Mouse (Mus musculus) left cerebral cortex, adult 11 months (tissue): Measurements from ENCODE around the gene Ap2s1.

ENCODE experiments used
- DNase-seq: peaks from one replicate; pipeline ENCODE4 v3.0.0; 2022; ENCODE audit warnings: low spot score

The Ap2s1 gene

GRCm38 (mm10) chr7:16752016-16752415, 13.8 kb downstream of the Ap2s1 start:
- DNase-seq: no peak

- no peak for DNase-seq
These were observed 17.3 kb downstream of the Ap2s1 start for GRCm38 (mm10) chr7:16755362-16756017.

- DNase-seq: no peak
These were observed 20.8 kb downstream of the Ap2s1 start for GRCm38 (mm10) chr7:16758872-16759574.

- no peak for DNase-seq
These were observed 22.1 kb downstream of the Ap2s1 start for GRCm38 (mm10) chr7:16760292-16760691.

- no peak for DNase-seq
These were observed 22.8 kb downstream of the Ap2s1 start for GRCm38 (mm10) chr7:16761005-16761481.

- DNase-seq: no peak
These were observed 23.4 kb downstream of the Ap2s1 start for GRCm38 (mm10) chr7:16761630-16762029.

- DNase-seq: no peak
These were observed 25.4 kb downstream of the Ap2s1 start for GRCm38 (mm10) chr7:16763463-16764218.

GRCm38 (mm10) chr7:16766443-16766842, 28.2 kb downstream of the Ap2s1 start:
- no peak for DNase-seq

- no peak for DNase-seq
These were observed 37.7 kb downstream of the Ap2s1 start for GRCm38 (mm10) chr7:16775888-16776287.

- DNase-seq: no peak
These were observed 41.9 kb downstream of the Ap2s1 start for GRCm38 (mm10) chr7:16780076-16780475.

- DNase-seq: peak; percentile 53
These were observed 42.8 kb downstream of the Ap2s1 start, which contains the start of gene Slc1a5 for GRCm38 (mm10) chr7:16780825-16781554. Gene Slc1a5, plus strand, starts transcription at chr7:16781340.

GRCm38 (mm10) chr7:16781555-16781815, 43.3 kb downstream of the Ap2s1 start:
- DNase-seq: no peak

GRCm38 (mm10) chr7:16781816-16782554, 43.8 kb downstream of the Ap2s1 start:
- no peak for DNase-seq

- DNase-seq: no peak
These were observed 44.4 kb downstream of the Ap2s1 start for GRCm38 (mm10) chr7:16782555-16783125.

GRCm38 (mm10) chr7:16783224-16783688, 45.0 kb downstream of the Ap2s1 start:
- no peak for DNase-seq

- DNase-seq: no peak
These were observed 45.7 kb downstream of the Ap2s1 start for GRCm38 (mm10) chr7:16783758-16784415.

GRCm38 (mm10) chr7:16784498-16784976, 46.3 kb downstream of the Ap2s1 start:
- no peak for DNase-seq

- DNase-seq: no peak
These were observed 47.4 kb downstream of the Ap2s1 start for GRCm38 (mm10) chr7:16785541-16786083.

GRCm38 (mm10) chr7:16792316-16792715, 54.1 kb downstream of the Ap2s1 start:
- no peak for DNase-seq
